Mouse (Mus musculus): Measurements from ENCODE around the gene Mpzl2. TPM values are rescaled to one million over a fixed set of nuclear protein-coding genes. Genes with fewer than 3 reads are reported as not detected.

Gene Mpzl2
- polyA plus RNA-seq, 1 experiment from 2014 or later: 11.6 TPM

GRCm38 (mm10) chr9:45097877-45098276 is 58.3 kb downstream of the Mpzl2 start:
- Histone ChIP-seq H3K9ac (ENCODE audit: low read length) (no peak overlapping the region), H3K27ac (replicated peaks; ENCODE audit: low read depth, low read length) (no peak overlapping the region), H3K9me3 (ENCODE audit: control insufficient read depth, low read length) (no peaks in the 10 kb centered on the region), H3K4me2 (ENCODE audit: low read depth, severe bottlenecking) (no peak overlapping the region), H3K4me1 (ENCODE audit: control insufficient read depth, insufficient read depth, low read length) (peaks cover 7% of the 10 kb centered on the region), H3K4me3 (ENCODE audit: low read depth, low read length) (no peak overlapping the region), H3K36me3 (ENCODE audit: control insufficient read depth, insufficient read depth, low read length) (no peaks in the 10 kb centered on the region), H3K27me3 (ENCODE audit: control insufficient read depth, insufficient read depth, low read length) (no peaks in the 10 kb centered on the region)
- DNase-seq (ENCODE audit: low spot score): no peak
- WGBS: 87% methylated on average over 5 of the region's 5 CpGs
- ATAC-seq (ENCODE audit: insufficient number of reproducible peaks, low FRiP score, low TSS enrichment, low read depth): no peak

GRCm38 (mm10) chr9:45098426-45098825 is 58.8 kb downstream of the Mpzl2 start:
- ATAC-seq (ENCODE audit: insufficient number of reproducible peaks, low FRiP score, low TSS enrichment, low read depth): no peak
- Histone ChIP-seq H3K27me3 (ENCODE audit: control insufficient read depth, insufficient read depth, low read length) (no peaks in the 10 kb centered on the region), H3K4me2 (ENCODE audit: low read depth, severe bottlenecking) (no peak overlapping the region), H3K9ac (ENCODE audit: low read length) (no peak overlapping the region), H3K4me3 (ENCODE audit: low read depth, low read length) (no peak overlapping the region), H3K4me1 (ENCODE audit: control insufficient read depth, insufficient read depth, low read length) (peaks cover 11% of the 10 kb centered on the region), H3K27ac (replicated peaks; ENCODE audit: low read depth, low read length) (no peak overlapping the region), H3K36me3 (ENCODE audit: control insufficient read depth, insufficient read depth, low read length) (no peaks in the 10 kb centered on the region), H3K9me3 (ENCODE audit: control insufficient read depth, low read length) (no peaks in the 10 kb centered on the region)
- no peak for DNase-seq (ENCODE audit: low spot score)
- 37% methylated on average over 3 of the region's 3 CpGs for WGBS

GRCm38 (mm10) chr9:45102528-45102927 is 62.9 kb downstream of the Mpzl2 start:
- no peaks in the 10 kb centered on the region for H3K27me3 ChIP-seq (ENCODE audit: control insufficient read depth, insufficient read depth, low read length)
- ATAC-seq (ENCODE audit: insufficient number of reproducible peaks, low FRiP score, low TSS enrichment, low read depth) (no peak), DNase-seq (ENCODE audit: low spot score) (peak; percentile 41)

GRCm38 (mm10) chr9:45103211-45103979 is 63.8 kb downstream of the Mpzl2 start:
- H3K4me3 ChIP-seq (ENCODE audit: low read depth, low read length): no peak overlapping the region
- H3K27me3 ChIP-seq (ENCODE audit: control insufficient read depth, insufficient read depth, low read length): no peaks in the 10 kb centered on the region
- H3K4me2 ChIP-seq (ENCODE audit: low read depth, severe bottlenecking): no peak overlapping the region; the same call in 1 of the 2 replicates
- no peaks in the 10 kb centered on the region for H3K36me3 ChIP-seq (ENCODE audit: control insufficient read depth, insufficient read depth, low read length)
- peaks cover 9% of the 10 kb centered on the region for H3K4me1 ChIP-seq (ENCODE audit: control insufficient read depth, insufficient read depth, low read length)
- peak overlapping the region; percentile 11; the same call in 1 of the 2 replicates for H3K27ac ChIP-seq (replicated peaks; ENCODE audit: low read depth, low read length)
- no peak overlapping the region for H3K9ac ChIP-seq (ENCODE audit: low read length)
- no peaks in the 10 kb centered on the region for H3K9me3 ChIP-seq (ENCODE audit: control insufficient read depth, low read length)
- ATAC-seq (ENCODE audit: insufficient number of reproducible peaks, low FRiP score, low TSS enrichment, low read depth) (no peak), DNase-seq (ENCODE audit: low spot score) (peak; percentile 31)
- WGBS: 15% methylated on average over 11 of the region's 11 CpGs

More at GRCm38 (mm10) chr9:45102528-45102927, 62.9 kb downstream of the Mpzl2 start:
- Histone ChIP-seq H3K27ac (replicated peaks; ENCODE audit: low read depth, low read length) (peak overlapping the region; percentile 11; the same call in 1 of the 2 replicates), H3K36me3 (ENCODE audit: control insufficient read depth, insufficient read depth, low read length) (no peaks in the 10 kb centered on the region), H3K9ac (ENCODE audit: low read length) (no peak overlapping the region), H3K4me1 (ENCODE audit: control insufficient read depth, insufficient read depth, low read length) (peaks cover 9% of the 10 kb centered on the region), H3K9me3 (ENCODE audit: control insufficient read depth, low read length) (no peaks in the 10 kb centered on the region), H3K4me2 (ENCODE audit: low read depth, severe bottlenecking) (no peak overlapping the region; the same call in 1 of the 2 replicates), H3K4me3 (ENCODE audit: low read depth, low read length) (no peak overlapping the region)
- WGBS: 20% methylated on average over 1 of the region's 1 CpGs

Other genes starting within 250 kb of the Mpzl2 start
- 1.7 and 2.7 TPM in 2 replicates for gene Tmem25, start 240.5 kb upstream of the Mpzl2 start, polyA plus RNA-seq (2014; fragmentation: Nextera tagmentation; extraction: Ambion mirVana)
- gene Ttc36, start 236.7 kb upstream of the Mpzl2 start, polyA plus RNA-seq (2014; fragmentation: Nextera tagmentation; extraction: Ambion mirVana): 0.57 TPM in 1 of 2 replicates, not detected in the other
- 13.7 and 14.8 TPM in 2 replicates for gene Kmt2a, start 158.5 kb upstream of the Mpzl2 start, polyA plus RNA-seq (2014; fragmentation: Nextera tagmentation; extraction: Ambion mirVana)
- 574 and 614 TPM in 2 replicates for gene Atp5l, start 119.1 kb upstream of the Mpzl2 start, polyA plus RNA-seq (2014; fragmentation: Nextera tagmentation; extraction: Ambion mirVana)
- gene Ube4a, start 74.2 kb upstream of the Mpzl2 start, polyA plus RNA-seq (2014; fragmentation: Nextera tagmentation; extraction: Ambion mirVana): 27.9 and 31.6 TPM in 2 replicates
- gene Cd3g, start 59.4 kb upstream of the Mpzl2 start, polyA plus RNA-seq (2014; fragmentation: Nextera tagmentation; extraction: Ambion mirVana): 0.33 and 0.37 TPM in 2 replicates
- not detected in 2 replicates for gene Cd3d, start 58.0 kb upstream of the Mpzl2 start, polyA plus RNA-seq (2014; fragmentation: Nextera tagmentation; extraction: Ambion mirVana)
- not detected in 2 replicates for gene Cd3e, start 30.2 kb upstream of the Mpzl2 start, polyA plus RNA-seq (2014; fragmentation: Nextera tagmentation; extraction: Ambion mirVana)
- 2.3 and 2.6 TPM in 2 replicates for gene Mpzl3, start 15.4 kb downstream of the Mpzl2 start, polyA plus RNA-seq (2014; fragmentation: Nextera tagmentation; extraction: Ambion mirVana)
- 2.1 and 2.6 TPM in 2 replicates for gene Jaml, start 39.4 kb downstream of the Mpzl2 start, polyA plus RNA-seq (2014; fragmentation: Nextera tagmentation; extraction: Ambion mirVana)
- gene Scn2b, start 78.0 kb downstream of the Mpzl2 start, polyA plus RNA-seq (2014; fragmentation: Nextera tagmentation; extraction: Ambion mirVana): 8.0 and 9.3 TPM in 2 replicates
- 0.24 and 0.35 TPM in 2 replicates for gene Scn4b, start 98.6 kb downstream of the Mpzl2 start, polyA plus RNA-seq (2014; fragmentation: Nextera tagmentation; extraction: Ambion mirVana)
- not detected in 2 replicates for gene BC049352, start 142.2 kb downstream of the Mpzl2 start, polyA plus RNA-seq (2014; fragmentation: Nextera tagmentation; extraction: Ambion mirVana)
- gene Tmprss4, start 164.3 kb downstream of the Mpzl2 start, polyA plus RNA-seq (2014; fragmentation: Nextera tagmentation; extraction: Ambion mirVana): 0.16 and 0.18 TPM in 2 replicates
- 0.53 and 0.57 TPM in 2 replicates for gene Il10ra, start 229.3 kb downstream of the Mpzl2 start, polyA plus RNA-seq (2014; fragmentation: Nextera tagmentation; extraction: Ambion mirVana)